Mouse (Mus musculus) 416B (cell line): ENCODE results near the gene Maml2.
A peak's percentile ranks its signal among the peaks of the same experiment; 100 is the strongest.

Experiments
- DNase-seq: peaks from one replicate; pipeline ENCODE4 v3.0.0; 2011; ENCODE audit warnings: low read depth

Gene Maml2

GRCm38 (mm10) chr9:13533076-13533707 is 235.4 kb downstream of the Maml2 start:
- DNase-seq: no peak

- DNase-seq: no peak
These were observed 238.0 kb downstream of the Maml2 start for GRCm38 (mm10) chr9:13535803-13536202.

DNA sequence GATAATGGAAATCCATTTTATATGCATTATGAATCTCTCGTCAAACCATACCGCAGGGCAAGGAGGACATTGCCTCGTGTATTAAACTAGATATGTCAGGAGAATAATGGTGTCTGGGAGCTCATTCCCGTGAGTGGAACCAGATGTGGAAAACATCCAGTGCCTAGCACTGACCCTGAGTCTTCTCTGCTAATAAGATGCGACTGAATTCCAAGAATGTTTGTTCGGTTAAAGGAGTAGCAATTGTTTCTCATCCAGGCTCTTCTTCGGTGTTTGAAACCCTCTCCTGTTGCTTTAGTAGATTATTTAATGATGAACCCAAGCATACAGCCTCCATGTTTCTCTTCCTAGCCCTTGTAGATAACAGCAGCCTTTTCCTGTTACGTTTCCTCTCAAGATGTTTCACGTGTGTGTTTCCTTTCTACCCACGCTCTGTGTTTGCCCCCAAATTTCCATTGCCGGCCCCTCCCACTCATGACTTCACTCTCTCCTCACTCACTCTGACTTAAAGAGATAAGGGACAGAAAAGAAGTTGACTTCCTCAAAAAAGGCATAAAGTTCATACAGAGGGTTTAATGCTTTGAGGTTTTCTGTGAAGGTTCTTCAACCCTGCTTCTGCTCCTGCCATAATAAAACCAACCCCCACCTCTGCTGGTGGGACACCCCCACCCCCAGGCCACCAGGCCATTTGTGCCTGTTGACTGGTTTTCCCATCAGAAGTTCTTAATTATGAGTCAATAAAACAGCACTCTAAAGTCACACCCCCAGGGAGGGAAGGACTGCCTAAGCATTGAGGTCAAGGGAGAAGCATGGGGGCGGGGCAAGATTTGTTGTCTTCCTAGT is 238.9 kb downstream of the Maml2 start:
- peak; percentile 95 for DNase-seq

DNA sequence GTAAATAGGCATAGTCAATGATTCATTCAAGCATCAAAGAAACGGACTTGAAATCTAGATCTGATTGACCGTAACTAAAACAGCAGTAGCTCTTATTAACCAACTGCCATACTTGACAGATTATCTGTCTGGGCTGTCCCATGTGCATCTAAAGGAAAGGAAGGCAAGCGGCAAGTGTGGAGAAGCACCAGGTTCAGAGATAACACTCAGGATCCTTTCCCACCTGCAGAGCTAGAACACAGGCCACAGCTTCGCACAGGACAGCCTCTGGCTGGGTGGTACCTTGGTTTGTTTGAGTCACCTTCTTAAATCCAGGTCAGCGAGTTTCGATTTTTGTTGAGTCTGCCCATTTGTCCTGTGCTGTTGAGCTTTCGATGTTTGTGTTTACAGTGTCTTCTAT is 240.4 kb downstream of the Maml2 start:
- DNase-seq: no peak

DNA sequence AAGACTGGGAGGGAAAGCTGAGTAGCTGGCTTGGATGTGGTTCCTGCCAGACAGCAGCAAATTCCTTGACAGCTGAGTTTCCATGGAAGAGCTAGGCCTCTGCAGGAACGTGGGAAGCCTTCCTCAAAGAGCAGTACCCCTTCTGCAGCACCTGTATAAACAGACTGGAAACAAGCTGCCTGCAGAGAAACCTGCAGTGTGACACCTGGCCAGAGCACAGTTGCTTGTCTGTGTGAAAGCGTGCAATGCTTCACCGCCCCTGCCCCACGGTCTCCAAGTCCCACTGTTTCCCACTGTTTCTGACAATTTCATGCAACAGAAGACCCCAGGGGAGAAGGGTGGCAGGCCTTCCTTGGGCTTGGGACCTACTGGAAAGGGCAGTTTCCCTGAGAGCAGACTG is 241.8 kb downstream of the Maml2 start:
- DNase-seq: no peak

DNA sequence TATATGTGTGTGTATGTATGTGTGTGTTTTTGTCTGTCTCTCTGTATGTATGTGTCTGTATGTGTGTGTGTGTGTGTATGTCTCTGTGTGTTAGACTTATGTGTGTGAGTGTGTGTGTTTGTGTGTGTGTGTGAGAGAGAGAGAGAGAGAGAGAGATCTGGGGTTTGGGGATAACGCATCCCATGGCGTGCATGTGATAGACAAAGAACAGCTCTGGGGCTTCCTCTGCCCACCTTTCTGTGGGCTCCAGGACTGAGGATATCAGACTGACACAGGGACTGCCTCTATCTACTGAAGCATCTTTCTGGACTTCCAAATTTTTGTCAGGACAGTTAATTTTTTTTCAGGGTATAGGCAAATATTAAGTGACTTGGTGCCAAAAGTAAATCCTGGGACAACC is 242.5 kb downstream of the Maml2 start:
- DNase-seq: no peak

- peak; percentile 79 for DNase-seq
These were observed 243.0 kb downstream of the Maml2 start for GRCm38 (mm10) chr9:13540781-13541180.

DNA sequence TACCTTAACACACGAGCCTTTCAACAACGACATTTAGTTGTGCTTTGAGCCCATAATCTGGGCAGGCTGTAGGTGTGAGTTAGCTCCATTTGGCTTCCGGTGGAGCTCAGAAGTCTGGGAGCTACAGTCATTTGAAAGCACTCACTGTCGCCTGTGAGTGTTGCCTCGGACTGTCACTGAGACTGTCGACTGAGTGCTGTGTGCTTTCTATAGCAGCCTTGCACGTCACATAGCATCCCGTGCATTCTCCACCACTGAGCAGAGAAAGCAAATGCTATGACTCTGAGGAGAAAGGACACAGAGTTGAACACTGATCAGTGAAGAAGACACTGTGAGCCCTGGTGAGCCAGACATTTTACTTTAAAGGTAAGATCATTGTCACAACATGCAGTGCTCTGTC is 245.4 kb downstream of the Maml2 start:
- no peak for DNase-seq

DNA sequence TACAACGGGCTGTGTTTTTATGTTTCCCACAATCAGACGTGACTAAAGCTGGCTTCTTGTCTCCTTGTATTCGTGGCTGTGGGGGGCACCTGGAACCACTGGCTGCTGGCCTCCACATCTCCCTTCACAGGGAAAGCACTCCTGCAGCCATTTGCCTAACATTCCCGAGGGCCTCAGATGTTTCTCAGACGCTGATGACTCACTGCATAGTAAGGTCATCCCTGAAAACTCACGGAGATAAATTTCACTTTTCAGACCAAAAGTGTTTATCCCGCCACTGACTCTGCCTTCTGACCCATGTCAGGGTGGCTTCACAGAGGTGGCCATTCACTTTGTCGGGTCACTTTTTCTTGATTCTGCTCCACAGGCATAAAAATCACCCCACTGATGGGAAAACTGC is 246.4 kb downstream of the Maml2 start:
- DNase-seq: no peak

DNA sequence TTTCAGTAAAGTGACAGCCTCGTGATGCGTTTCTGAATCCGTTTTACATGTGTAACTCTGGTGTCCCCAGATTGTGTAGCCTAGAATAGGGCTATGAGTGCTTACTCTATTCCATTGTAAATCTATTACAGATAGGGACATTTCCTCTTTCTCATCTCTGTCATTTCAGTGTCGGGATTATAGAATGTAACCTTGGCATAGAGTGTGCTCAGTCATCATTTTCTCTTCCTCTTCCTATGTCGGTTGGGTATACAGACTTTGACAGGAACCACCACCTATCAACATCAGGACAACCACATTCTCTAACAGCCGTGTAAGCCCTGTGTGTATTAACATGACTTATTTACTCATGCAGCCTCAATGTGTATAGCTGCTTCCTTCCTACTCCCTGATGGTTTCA is 248.0 kb downstream of the Maml2 start:
- peak; percentile 41 for DNase-seq

GRCm38 (mm10) chr9:13549911-13550310 is 252.2 kb downstream of the Maml2 start:
- no peak for DNase-seq

- no peak for DNase-seq
These were observed 254.8 kb downstream of the Maml2 start for GRCm38 (mm10) chr9:13552380-13553052.

GRCm38 (mm10) chr9:13554773-13555172 is 257.0 kb downstream of the Maml2 start:
- DNase-seq: no peak

GRCm38 (mm10) chr9:13555973-13556481 is 258.3 kb downstream of the Maml2 start:
- DNase-seq: no peak

DNA sequence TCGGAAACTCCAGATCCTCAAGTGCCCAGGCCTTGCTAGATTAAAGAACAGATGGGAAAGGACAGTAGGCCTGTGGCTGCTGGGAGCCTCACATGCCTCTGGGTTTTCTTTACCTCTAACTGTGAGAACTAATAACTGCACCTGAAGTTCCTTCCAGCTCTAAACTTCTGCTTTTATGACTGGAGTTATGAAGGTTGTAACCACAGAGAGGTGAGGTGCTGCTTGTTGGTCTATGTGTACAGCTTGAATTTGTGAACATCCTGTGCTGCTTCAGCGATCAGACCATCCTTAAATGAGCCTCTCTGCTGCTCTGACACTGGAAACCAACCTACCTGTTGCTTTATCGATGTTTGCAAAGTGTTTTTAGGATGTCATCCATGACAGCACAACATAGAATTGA is 258.9 kb downstream of the Maml2 start:
- no peak for DNase-seq

DNA sequence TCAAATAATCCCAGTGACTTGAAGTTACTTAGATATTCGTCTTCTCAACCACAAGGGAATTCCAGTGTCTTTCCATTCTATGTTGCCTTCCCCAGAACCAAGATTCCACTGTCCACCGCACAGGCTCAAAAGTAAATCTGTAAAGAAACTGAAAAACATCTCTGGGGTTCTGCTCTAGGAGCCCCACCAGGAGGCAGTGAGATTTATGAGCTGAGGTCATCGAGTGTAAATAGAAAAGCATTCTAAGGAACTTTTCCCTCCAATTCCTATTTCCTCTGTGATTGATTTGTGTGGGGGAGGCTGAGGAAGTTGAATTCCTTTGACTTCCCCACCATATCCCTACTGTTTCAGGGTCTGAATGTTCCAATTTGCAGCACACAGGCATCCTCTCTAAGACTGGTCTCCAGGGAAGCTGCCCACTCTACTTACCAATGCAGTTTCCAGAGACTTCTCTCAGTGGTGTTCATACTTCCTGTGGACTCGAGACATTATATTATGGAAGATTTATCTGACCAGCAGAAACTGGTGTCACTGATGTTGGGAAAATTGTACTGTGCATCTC is 261.1 kb downstream of the Maml2 start:
- no peak for DNase-seq

GRCm38 (mm10) chr9:13560651-13561050 is 262.9 kb downstream of the Maml2 start:
- no peak for DNase-seq

DNA sequence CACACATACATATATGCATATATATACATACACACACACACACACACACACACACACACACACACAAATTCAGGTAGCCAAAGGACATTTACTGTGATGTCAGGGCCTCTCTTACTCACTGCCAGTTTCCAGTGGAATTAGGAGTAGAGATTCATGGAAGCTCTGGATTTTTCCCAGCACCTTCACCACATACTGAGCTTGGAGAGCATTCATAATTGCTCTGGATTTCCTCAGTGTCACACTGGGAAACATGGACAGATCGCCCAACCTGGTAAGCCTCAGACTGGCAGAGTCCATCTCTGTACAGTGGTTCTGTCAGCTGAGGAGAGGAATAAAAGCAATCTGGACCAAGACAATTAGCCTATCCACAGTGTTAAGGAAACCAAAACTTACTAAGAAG is 263.6 kb downstream of the Maml2 start:
- no peak for DNase-seq

GRCm38 (mm10) chr9:13563475-13564414 is 266.0 kb downstream of the Maml2 start:
- peak; percentile 55 for DNase-seq

GRCm38 (mm10) chr9:13565343-13566019 is 267.7 kb downstream of the Maml2 start:
- DNase-seq: no peak
